Mouse (Mus musculus): Measurements from ENCODE around the gene Zfp784.

GRCm38 (mm10) chr7:5008229-5008628 lies 30.0 kb downstream of the Zfp784 start:
- TF ChIP-seq POLR2A (IDR thresholded peaks at IDR 0.05; ENCODE audit: control insufficient read depth, extremely low read depth, insufficient read depth, low read length, poor library complexity) (no peak), CTCF (IDR thresholded peaks at IDR 0.05; ENCODE audit: borderline replicate concordance, control insufficient read depth, extremely low read depth, insufficient read depth, low read length, poor library complexity) (no peak)

Data from thymus, adult 2 months (tissue).